Mouse (Mus musculus) kidney, adult 2 months (tissue): Measurements from ENCODE around the gene Gpr156.

ENCODE experiments used
- CTCF ChIP-seq: fragments of 200-500 bp; conservative IDR thresholded peaks from 2 replicates; pipeline ENCODE4 v1.5.1; 2011; ENCODE audit warnings: low read depth, mild to moderate bottlenecking, control low read depth, low read length, moderate library complexity, mixed read lengths; ENCODE audit not compliant: insufficient read depth, insufficient read length
- POLR2A ChIP-seq: fragments of 200-500 bp; IDR thresholded peaks from one replicate; pipeline ENCODE4 v1.6.1; 2011; ENCODE audit warnings: low read depth, low read length, control low read depth

GRCm38 (mm10) chr16:37997771-37998170 is 81.5 kb downstream of the Gpr156 start:
- TF ChIP-seq POLR2A (no peak), CTCF (no peak)
